Mouse (Mus musculus) embryonic stem cell, embryonic (primary cell): ENCODE results near the gene Ift80.
"Not testable (repeated sequence)": the region's sequence is repeated elsewhere in the genome, so short reads cannot be mapped to it uniquely, and the experiment has no call there.

Experiments
- CTCF ChIA-PET, 4 experiments: fragments of 300-600 bp in 2 of 4; fragments of 350-600 bp in 2 of 4; sonication (Branson Sonifier 250); formaldehyde crosslinking; loops; one replicate each; lab custom pipeline; 2022; ENCODE audit warnings: inconsistent platforms in 2 of 4; lab: Charles Lee
- POLR2A ChIA-PET, 4 experiments: fragments of 300-600 bp in 2 of 4; fragments of 350-600 bp in 2 of 4; sonication (Branson Sonifier 250); formaldehyde crosslinking; loops; one replicate each; lab custom pipeline; 2022; ENCODE audit warnings: antibody characterized with exemption in 4 of 4, inconsistent platforms in 1 of 4; lab: Charles Lee

The Ift80 gene

DNA sequence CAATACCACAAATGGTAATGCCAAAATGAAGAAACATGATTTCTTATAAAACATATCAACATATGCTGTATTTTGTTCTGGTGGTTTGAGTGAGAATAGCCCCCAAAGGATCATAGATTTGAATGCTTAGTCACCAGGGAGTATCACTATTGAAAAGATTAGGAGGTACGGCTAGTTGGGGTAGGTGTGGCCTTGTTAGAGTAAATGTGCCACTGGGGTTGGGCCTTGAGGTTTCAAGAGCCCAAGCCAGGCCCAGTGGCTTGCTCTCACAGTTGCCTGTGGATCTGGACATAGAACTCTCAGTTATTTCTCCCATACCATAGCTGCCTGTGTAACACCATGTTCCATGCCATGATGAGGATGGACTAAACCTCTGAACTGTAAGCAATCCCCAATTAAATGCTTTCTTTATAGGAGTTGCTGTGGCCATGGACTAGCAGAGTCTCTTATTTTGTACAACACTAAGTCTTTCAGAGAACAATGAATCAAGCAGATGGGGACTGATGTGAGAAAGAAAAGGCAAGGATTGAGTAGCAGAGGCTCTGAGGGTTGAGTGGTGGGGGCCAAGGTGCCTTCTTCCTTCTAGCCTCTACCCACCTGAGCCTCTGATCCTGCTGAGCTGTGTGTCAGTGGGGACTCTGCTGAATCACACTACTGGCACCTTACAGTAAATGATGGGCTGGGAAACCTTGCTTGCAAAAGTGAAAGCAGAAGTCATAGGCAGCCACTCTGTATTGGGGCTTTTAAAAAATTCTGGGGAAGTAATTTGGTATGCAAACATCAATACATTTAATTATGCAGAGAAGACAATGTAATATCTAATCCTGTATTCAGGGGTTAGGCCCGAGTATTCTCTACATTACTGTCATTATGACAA is 99.2 kb downstream of the Ift80 start:
- CTCF ChIA-PET = no interaction called here
- POLR2A ChIA-PET = interaction anchor here in 1 of 4 experiments (1.2 kb wide), 1 partner anchor 11 kb away, joined by 3 read pairs; no protein-coding TSS in a partner anchor

DNA sequence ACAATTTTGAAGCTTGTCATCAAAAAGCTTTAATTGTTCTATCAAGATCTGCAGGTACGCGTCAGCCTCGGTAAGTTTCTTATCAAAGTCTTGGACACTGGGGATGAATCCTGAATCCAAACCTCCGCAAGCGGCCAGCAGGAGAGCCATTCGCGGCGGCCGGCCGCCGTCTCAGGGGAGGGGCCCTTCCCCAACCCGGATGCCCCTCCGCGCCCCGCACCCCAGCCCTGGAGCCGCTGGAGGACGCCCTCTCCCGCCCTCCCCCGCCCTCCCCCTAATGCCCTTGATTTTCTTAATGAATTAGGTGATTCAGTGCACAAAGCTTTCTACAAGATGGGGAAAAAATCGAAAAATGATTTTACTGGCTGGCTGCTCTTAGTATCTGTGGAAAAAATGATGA is 101.7 kb downstream of the Ift80 start:
- POLR2A ChIA-PET, CTCF ChIA-PET: not testable (repeated sequence)

DNA sequence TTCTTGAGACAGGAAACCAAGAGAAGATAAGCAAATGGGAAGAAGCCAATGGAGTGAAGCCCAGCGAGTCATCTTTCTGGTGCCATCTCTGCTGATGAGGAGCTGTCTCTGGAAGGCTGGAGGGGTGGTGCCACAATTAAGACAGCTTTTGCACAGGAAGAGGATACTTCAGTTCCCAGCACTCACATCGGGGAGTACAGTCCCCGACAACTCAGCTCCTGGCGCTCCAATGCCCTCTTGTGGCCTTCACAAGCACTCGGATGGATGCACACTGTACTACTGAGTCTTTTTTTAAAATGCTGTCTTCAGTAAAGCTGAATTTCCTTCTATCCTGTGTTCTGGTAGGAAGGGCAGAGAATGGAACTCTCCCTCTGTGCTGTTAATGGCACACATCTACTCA is 107.2 kb downstream of the Ift80 start:
- POLR2A ChIA-PET = interaction anchor here in 2 of 4 experiments (1.0 to 2.3 kb wide), 4 partner anchors 10 to 180 kb away, joined by 3 to 9 read pairs (median 4); partner anchors contain the start of gene 1110032F04Rik (in 1 of the 2)
- CTCF ChIA-PET = interaction anchor here (0.5 to 2.2 kb wide), 22 partner anchors 11 to 946 kb away, joined by 3 to 32 read pairs (median 4); partner anchors contain the start of gene 1110032F04Rik (in 1 of the 4)

DNA sequence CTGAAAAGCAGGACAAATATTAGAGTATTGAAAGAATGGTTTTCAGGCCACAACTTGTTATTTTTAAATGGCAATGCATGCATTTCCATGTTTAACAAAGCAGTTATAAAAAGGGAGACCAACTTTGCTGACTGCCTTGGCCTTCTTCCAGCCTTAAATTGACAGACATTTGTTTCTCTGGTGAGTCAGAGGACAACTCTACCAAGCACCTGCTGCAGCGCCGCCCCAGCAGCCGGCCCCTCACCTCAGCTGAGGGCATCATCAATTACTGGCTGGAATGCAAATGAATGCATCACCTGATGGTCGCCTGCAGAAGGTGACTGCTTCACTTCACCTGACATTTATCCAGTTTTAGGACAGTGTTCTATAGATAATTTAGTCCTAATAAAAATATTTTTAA is 108.9 kb downstream of the Ift80 start:
- ChIA-PET POLR2A (interaction anchor here in 2 of 4 experiments (0.9 to 1.7 kb wide), 4 partner anchors 25 to 134 kb away, joined by 3 to 6 read pairs (median 4); partner anchors contain the start of genes 1110032F04Rik (in 2 of the 2) and Smc4 (in 1 of the 2)), CTCF (interaction anchor here in 1 of 4 experiments (1.1 to 2.6 kb wide), 2 partner anchors 174 to 178 kb away, joined by 3 to 12 read pairs; no protein-coding TSS in a partner anchor)

DNA sequence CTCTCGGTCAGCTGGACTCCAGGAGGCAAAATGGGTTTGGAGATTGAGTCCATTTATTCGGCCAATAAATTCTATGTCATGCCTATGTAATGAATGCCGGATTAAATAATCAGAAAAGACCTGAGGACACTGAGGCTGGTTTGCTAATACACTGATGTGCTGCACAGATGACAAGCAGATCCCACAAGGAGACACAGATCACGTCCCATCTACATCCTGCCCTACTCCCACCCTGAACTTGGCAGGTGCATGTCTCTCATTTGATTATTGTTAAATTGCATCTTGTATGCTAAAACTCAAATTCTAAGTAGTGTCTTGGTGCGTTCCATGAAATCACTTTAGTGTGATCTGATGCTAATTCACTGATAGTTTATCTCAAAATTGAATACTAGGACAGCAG is 117.5 kb downstream of the Ift80 start:
- POLR2A ChIA-PET = no interaction called here
- CTCF ChIA-PET = no interaction called here

DNA sequence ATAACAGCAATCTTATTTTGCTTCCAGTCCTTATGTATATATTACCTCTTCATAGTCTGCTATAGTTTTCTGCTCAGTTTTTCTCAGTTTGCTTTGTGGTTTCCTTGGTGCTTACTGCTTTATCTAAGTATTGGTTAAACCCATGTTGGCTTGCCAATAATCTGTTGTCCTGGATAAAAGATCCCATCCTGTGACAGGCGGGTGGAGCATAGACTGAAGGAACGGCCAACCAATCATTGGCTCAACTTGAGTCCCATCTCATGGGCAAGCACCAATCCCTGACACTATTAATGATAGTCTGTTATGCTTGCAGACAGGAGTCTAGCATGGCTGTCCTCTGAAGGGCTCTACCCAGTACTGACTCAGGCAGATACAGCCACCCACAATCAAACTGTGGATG is 130.3 kb downstream of the Ift80 start:
- ChIA-PET CTCF (no interaction called here), POLR2A (no interaction called here)

DNA sequence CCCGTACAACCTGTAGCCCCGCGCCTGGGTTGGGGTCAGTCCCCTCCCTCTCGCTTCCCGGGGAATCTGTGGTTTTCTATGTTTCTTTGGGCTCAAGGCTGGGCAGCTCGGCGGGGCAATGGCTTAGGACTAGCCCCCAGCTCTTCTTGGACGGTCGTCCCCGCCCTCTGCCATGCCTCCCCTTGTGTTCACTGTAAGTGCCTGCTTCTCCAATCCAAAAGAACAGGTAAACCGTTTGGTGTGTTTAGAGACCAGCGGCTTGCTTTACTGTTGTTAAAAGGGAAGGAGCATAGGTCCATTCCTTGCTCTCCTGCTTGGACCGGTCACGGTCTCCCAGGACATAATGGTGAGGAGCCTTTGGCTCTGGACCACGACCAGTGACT is 133.8 kb downstream of the Ift80 start:
- ChIA-PET CTCF (interaction anchor here in 1 of 4 experiments (1.3 kb wide), 1 partner anchor 153 kb away, joined by 5 read pairs; no protein-coding TSS in a partner anchor), POLR2A (interaction anchor here in 3 of 4 experiments (0.6 to 2.4 kb wide), 12 partner anchors 10 to 523 kb away, joined by 3 to 6 read pairs (median 3); no protein-coding TSS in a partner anchor)

DNA sequence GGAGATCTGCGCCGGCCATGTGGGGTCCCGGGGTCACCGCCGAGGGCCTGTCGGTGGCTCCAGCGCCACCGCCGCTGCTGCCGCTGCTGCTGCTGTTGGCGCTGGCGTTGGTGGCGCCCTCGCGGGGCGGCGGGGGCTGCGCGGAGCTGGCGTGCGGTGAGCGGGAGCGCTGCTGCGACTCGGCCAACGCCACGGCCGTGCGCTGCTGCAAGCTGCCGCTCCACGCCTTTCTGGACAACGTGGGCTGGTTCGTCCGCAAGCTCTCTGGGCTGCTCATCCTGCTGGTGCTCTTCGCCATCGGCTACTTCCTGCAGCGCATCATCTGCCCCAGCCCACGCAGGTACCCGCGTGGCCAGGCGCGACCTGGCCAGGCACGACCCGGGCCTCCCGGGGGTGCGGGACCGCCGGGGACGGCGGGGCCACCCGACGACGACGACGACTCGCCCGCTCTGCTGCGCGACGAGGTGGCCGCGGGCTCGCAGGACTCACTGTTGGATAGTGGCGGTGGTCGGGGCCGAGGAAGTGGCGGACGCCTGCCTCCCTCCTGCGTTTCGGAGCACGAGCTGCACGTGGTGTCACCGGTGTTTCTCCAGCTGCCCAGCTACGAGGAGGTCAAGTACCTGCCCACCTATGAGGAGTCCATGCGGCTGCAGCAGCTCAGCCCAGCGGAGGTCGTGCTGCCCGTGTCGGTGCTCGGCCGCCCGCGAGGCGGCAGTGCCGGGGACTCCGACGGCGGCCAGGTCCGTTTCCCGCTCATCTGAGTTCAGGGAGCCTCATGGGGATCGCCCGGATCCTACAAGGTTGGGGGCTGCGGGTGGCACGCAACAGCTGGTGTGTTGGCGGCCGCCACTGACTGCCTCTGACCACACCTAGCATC is 134.4 kb downstream of the Ift80 start:
- CTCF ChIA-PET = interaction anchor here in 3 of 4 experiments (0.6 to 1.3 kb wide), 4 partner anchors 27 to 153 kb away, joined by 3 to 6 read pairs (median 5); no protein-coding TSS in a partner anchor
- POLR2A ChIA-PET = interaction anchor here in 3 of 4 experiments (0.6 to 2.4 kb wide), 19 partner anchors 10 to 524 kb away, joined by 3 to 6 read pairs (median 3); no protein-coding TSS in a partner anchor

DNA sequence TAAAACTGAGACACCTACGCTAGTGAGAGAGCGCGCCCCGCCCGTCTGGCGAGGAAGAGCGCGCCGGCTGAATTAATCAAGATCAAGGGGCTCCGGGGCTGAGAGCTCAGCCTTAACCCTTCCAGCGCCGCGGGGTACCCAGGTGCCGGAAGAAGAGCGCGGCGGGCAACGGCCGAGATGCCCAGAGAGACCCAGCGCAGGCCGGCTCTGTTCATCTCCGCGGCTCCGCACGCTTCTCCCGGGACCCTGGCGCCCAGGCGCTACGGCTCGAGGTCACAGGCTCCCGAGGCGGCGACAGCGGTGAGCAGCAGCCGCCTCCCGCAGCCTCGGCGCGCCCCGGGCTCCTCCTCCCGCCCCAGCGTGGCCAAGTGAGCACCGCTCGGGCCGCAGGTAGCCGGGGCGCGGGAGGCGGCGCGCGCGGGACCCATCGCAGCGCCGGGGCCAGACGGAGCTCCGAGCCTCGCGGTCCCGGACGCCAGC is 135.1 kb downstream of the Ift80 start, which contains the start of gene 1110032F04Rik:
1110032F04Rik (plus strand) TSS at position 376 of the 480 bp plus-strand sequence.
- ChIA-PET POLR2A (interaction anchor here in 2 of 4 experiments (0.8 to 2.4 kb wide), 14 partner anchors 17 to 376 kb away, joined by 3 to 6 read pairs (median 3); no protein-coding TSS in a partner anchor), CTCF (interaction anchor here in 3 of 4 experiments (0.8 to 1.3 kb wide), 3 partner anchors 28 to 152 kb away, joined by 3 to 6 read pairs (median 4); no protein-coding TSS in a partner anchor)

DNA sequence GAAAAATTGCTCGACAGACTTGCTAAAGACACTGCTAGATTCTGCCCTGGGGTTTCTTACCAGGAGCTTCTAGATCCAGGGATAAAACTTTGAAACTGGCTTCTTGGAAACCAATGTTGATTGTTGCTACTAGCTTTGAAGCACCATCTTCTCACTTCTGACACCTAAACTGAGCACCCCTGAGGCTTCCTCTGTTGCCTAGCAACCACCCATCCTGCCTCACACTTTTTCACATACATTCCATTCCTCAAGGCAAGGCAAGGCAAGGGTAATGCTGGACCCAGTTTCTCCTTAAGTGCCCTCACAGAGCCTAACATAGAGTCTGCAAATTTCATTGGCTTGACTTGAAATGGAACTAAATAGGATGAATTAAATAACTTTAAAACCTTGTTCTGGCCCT is 152.0 kb downstream of the Ift80 start:
- CTCF ChIA-PET = interaction anchor here in 1 of 4 experiments (0.9 kb wide), 1 partner anchor 9 kb away, joined by 4 read pairs; no protein-coding TSS in a partner anchor
- POLR2A ChIA-PET = interaction anchor here in 1 of 4 experiments (1.4 kb wide), 1 partner anchor 17 kb away, joined by 3 read pairs; the partner anchor contains the start of gene 1110032F04Rik

DNA sequence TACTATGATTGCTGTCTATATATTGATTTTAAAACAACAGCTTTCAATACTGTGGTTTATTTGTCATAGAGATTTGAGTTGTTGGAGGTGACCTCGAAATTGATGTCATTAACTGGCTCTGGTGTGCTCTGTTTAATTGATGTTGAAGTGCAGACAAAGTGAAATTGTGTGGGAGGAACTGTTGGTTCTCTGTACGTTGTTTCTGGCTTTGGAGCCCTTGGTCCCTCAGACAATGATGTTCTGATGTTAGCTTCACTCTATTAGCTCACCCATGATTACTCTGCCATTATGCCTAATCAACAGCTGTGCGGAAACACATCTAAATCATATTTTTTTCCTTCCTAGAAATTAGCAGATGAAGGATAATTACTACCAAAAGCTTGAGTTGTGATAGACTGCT is 156.0 kb downstream of the Ift80 start:
- POLR2A ChIA-PET = interaction anchor here in 1 of 4 experiments (0.8 kb wide), 1 partner anchor 140 kb away, joined by 3 read pairs; no protein-coding TSS in a partner anchor
- CTCF ChIA-PET = interaction anchor here in 1 of 4 experiments (1.0 kb wide), 1 partner anchor 131 kb away, joined by 4 read pairs; no protein-coding TSS in a partner anchor

DNA sequence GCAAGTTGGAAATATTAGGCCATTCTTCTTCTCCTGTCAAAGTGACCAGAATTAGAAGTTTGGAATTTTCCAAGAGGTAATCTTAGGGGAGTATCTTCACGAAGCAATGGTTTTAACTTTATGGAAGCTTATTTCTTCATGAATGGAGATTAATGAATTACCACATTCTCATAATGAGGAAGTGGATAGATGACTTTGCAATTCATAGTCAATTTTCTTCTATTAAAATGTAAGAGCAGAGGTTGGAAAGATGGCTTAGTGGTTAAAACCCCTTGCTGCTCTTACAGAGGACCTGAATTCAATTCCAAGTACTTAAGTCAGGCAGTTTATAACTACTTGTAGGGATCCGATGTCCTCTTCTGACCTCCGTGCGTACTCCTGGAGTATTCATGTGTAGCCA is 160.3 kb downstream of the Ift80 start:
- ChIA-PET POLR2A (no interaction called here), CTCF (no interaction called here)
